Mouse (Mus musculus) ES-E14 (cell line): Measurements from ENCODE around the gene Prkaa1.

ENCODE experiments used
- CHD2 ChIP-seq: IDR thresholded peaks from 2 replicates; pipeline ENCODE4 v1.6.1; 2014; ENCODE audit warnings: mild to moderate bottlenecking, low read depth, low read length, inconsistent platforms
- MAFK ChIP-seq: IDR thresholded peaks from 2 replicates; pipeline ENCODE4 v1.6.1; 2014; ENCODE audit warnings: mild to moderate bottlenecking, low read depth, low read length, inconsistent platforms; ENCODE audit not compliant: insufficient read depth
- ZC3H11A ChIP-seq: IDR thresholded peaks from 2 replicates; pipeline ENCODE4 v1.6.1; 2012; ENCODE audit warnings: low read depth, mild to moderate bottlenecking, inconsistent platforms, low read length, borderline replicate concordance
- ZNF384 ChIP-seq: IDR thresholded peaks from 2 replicates; pipeline ENCODE4 v1.6.1; 2012; ENCODE audit warnings: low read depth, low read length, inconsistent platforms

- no peak for TF ChIP-seq CHD2
- TF ChIP-seq ZNF384: no peak
- TF ChIP-seq MAFK: no peak
- TF ChIP-seq ZC3H11A: no peak
Measured at GRCm38 (mm10) chr15:5144021-5144778, 539 bp downstream of the Prkaa1 start.
